Mouse (Mus musculus) MEL-GATA-1-ER (cell line): Measurements from ENCODE around the gene Abcf3.

ENCODE experiments used
- DNase-seq: peaks from one replicate; pipeline ENCODE4 v3.0.0-alpha.2; 2012; ENCODE audit warnings: low read depth; ENCODE audit errors: extremely low read depth

Gene Abcf3

DNA sequence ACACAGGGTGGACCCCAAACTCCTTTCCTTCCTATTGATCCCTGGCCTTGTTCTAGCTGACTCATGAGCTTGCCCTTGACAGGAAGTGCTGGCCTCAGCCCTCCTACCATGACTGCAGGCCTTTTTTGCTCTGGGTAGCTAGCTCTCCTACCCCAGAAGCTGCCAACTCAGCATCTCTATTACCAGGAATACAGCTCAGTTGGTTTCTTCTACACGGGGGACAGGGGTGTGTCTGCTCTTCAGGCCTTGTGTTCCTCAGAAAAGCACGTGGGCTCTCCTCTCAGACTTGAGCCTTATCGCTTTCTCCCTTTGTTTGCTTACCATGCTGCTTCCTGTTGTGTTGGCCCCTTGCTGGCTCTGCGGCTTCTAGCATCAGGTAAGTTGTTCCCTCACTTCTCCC lies 7.9 kb upstream of the Abcf3 start:
- DNase-seq: no peak

DNA sequence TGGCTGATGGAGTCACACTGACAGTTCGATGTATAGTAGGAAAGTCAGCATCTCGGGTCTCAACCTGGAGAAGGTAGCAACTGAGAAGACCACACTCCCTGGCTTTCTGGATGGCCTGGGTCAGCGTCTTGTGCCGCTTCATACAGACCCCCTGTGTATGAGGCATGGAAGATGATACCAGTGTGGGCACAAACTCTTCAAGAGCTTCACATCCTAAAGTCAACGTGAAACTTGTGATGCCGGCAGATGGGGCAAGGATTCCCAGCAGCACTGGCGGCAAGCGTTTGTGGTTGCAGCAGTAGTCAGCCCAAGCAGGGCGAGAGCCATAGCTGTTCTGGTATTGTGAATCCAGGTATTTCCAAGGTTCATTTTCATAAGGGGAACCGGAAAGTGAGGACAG lies 2.7 kb upstream of the Abcf3 start:
- no peak for DNase-seq

DNA sequence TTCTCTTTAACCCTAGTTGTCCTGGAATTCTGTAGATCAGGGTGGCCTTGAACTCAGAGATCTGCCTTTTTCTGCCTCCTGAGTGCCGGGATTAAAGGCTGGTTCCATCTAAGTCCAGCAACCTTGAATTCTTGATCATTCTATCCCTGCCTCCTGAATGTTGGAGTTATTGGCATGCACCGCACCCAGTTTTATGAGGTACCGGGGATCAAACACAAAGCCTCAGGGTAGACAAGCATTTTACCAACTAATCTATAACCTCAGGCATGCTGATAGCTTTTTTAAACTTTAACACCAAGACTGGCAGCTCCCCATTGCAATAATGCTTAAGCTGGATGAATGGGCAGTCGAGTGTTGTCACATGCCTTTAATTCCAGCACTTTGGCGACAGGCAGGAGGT lies 954 bp upstream of the Abcf3 start:
- DNase-seq: no peak

DNA sequence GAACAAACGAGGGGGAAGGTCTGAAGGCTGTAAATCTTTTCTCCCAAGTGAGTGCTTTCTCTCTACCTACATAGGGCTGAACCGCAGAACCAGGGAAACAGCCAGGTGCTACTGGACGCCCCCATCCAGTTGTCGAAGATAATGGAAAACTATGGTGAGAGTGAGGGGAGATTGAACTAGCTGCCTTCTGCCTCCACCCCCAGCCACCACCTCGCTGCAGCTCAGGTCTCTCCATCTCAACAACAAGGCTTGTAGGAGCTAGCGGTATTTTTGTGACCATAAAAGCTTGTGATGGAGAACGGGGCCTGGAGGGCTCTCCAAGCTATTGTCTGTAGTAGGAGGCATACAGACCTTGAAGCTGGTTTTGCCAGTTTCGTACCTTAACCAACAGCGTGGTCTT lies 784 bp downstream of the Abcf3 start:
- DNase-seq: no peak

DNA sequence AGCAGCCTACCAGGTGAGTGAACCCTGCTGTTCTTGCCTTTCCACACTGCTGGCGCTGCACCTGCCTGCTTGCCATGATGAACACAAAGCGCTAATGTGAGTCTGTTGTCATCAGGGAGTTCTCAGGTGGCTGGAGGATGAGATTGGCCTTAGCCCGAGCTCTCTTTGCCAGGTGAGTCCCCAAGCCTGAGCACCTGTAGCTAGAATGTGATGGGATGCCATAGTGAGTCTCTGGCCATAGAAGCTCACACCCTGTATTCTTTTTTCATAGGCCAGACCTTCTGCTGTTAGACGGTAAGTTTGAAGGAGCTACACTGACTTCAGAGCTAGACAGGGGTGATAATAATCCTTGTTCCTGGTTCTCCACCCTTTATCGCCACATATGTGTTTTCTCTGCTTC lies 3.3 kb downstream of the Abcf3 start:
- no peak for DNase-seq

DNA sequence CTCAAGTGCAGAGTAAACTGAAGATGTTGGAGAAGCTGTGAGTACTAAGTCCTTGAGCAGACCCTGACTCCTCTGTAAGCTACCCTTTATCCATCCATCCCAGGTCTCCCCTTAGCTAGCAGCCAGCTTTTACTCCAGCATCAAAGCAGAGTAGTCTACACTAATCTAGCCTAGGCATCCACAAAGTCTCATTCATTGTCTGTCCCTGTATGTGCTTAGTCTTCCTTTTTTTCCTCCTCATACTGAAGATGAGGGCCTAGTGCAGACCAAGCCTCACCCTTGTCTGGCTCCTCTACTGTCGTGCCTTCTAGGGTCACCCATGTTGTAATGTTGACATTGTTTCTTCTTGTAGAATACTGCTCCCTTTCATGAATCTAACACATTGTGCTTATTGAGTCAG lies 4.2 kb downstream of the Abcf3 start:
- no peak for DNase-seq

DNA sequence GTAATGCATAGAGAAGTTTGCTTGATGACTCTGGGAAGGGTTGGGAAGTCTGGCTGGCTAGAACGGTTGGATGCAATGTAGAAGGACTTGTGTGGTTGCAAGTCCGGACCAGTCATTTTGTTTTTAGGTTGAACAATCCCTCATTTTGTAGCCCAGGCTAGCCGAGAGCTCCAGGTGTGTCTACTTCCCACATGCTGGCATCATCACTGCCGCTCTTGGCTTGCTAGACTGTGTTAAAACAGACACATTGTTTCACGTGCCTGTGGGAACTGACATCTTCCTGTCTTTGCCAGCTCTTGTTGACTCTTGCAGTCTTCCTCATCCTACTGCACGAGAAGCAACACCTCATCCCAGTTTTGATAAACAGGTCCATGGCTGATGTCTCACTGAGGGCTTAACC lies 6.6 kb downstream of the Abcf3 start:
- DNase-seq: no peak

DNA sequence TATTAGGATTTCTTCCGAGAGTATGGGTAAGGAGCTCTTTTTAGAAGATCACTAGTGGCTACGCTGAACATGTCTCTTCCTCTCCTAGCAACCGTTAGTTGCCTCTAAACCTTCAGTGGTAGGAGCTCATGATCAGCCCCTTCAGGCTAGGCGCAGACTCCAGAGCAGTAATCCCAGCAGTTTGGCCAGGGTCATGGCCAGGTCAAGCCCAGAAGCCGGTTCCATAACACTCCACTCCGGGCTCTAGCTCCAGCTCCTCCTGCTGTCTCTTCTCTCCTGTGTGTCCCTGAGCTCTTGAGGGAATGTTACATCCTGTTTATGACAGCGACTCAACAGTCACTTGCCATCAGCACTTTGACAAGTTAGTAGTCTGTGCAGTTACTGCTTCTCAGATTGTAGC lies 9.0 kb downstream of the Abcf3 start:
- no peak for DNase-seq

DNA sequence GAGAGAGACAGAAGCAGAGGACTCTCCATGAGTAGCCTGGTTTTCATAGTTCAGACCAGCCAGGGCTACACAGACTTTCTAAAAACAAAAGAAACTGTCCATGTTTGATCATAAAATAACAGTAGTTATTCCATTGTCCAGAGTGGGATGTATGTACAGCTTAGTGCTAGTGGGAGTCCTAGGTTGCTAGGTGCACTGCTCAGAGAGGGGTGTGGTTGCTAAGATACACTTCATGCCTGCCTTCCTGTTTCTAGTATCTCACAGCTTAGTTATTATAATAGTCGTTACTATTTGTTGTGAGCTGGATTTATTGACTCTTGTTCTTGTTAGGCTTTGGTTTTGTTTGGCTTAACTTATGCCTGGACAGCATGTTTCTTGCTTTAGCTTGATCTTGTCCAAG lies 16.7 kb downstream of the Abcf3 start:
- peak; percentile 18 for DNase-seq

DNA sequence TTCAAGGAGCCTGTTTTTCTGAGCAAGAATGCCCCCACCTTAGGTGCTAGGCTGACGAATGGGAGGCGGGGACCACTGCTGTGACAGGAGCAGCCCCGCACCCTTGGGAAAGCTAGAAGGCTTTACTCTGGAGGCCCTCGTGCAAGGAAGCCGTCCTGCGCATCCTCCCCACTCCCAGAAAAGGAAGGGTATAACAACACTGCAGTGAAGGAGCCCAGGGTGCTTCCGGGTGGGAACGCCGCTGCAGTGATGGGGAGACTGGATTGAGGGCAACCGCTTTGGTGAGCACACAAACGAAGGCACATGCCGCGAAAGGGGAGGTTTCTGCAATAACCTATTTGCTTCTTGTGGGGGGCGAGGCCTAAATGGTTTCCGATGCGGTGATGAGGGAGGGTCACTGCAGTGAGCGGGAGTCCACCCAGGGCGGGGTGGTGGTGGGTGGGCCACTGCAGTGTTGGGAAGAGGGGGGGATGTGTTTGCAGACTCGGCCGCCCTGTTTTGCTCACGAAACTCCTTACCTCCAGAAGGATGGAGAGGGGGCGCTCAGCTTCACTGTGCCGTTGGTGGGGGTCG lies 41.1 kb downstream of the Abcf3 start, which contains the start of gene Vwa5b2:
TSS of gene Vwa5b2 (plus strand) at position 106 of the 573 bp plus-strand sequence.
- no peak for DNase-seq

DNA sequence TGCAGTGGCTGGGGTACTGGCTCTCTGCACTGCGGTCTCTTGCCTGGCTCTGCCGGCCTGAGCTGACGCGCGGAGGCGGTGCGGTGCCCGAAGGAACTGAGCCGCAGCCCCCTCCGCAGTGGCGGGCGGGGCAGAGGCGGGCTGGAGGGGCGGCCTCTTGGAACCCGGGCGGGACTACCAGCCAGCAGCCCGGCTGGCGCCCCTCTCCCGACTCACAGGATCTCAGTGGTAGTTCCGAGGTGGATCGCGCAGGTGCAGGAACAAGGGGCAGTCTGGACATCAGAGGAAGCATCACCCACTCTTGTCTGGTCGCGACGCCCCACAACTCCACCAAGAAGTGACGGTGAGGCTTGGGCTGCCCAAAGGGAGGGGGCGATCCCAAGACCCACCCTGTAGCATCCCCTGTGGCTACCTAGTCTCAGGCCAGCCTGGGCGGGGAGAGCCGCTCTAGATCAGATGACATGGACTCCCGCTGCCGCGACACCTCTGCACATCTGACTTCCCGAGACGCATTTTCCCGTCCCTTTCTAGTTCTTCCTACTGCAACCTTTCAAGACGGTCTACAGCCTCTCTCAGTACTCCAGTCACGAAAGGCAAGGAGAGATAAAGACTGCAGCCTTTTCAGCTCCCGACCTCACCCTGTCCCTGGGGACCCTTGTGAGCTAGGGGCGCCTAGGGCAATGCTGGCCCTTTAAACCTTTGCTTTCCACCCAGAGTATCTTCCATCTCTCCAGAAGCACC lies 41.7 kb downstream of the Abcf3 start:
- no peak for DNase-seq

DNA sequence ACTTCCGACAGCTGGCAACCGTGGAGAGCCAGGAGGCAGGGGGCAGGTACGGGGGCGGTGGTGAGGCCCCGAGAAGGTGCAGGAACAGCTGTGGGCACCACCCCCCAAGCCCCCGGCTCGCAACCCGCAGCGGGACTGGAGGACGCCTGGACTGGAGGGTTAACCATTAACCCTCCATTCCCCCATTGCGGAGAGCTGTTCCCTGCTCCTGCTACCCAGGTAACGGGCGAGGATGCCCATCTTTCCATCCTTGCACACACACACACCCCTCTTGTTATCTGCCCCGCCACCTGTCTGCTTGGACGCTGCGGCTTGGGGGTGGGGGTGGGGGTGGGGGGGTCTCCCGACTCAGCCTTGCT lies 42.3 kb downstream of the Abcf3 start:
- no peak for DNase-seq

DNA sequence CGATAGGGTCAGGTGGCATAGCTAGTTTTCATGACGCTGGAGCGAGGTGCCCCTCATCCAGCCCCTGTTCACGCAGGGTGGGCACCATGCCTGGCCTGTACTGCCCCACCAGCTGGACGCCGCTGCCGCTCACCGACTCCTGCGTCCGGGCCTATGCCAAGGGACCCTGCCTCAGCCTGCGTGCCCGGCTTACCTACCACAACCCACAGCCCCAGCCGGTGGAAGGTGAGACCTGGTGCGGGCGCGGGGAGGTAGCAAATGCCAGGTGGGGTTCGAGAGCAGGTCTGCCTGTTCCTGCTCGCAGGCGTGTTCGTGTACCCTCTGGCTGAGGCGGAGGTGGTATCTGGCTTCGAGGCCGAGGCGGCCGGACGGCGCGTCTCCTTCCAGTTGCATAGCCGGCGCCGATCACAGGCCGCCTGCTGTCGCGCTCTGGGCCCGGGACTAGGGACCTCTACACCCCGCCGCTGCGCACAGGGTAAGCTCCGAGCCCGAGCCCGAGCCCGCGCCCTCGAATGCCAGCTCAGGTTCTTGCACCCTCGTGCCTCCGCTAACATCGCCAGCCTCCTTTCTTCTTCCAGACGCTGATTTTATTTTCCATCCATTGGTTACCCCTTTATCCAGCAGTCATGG lies 42.8 kb downstream of the Abcf3 start:
- no peak for DNase-seq

DNA sequence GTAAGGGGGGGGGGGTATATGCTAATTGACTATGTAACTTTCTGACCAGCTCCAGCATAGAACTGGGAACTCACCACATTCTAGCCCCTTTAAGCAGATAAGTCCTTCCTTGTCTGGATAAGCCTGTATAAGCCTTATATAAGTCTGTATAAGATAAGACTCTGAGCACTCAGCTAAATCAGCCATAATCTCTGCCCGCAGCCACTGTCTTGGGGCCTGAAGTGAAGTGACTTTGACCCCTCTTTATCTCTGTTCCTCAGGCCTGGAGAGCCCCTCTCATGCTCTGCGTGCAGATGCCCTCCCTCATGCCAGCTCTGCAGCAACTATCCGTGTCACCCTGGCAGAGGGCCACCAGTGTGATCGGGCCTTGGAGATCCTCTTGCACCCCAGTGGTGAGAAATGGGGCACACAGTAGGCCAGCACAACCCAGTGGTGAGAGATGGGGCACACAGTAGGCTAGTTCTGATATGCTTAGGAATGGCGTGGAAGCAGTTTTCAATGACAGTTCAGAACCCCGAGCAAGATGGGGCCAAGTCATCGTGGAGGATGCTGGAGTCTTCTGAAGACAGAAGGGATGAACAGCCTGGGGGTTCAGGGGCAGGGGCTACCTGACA lies 46.8 kb downstream of the Abcf3 start:
- DNase-seq: peak; percentile 60

DNA sequence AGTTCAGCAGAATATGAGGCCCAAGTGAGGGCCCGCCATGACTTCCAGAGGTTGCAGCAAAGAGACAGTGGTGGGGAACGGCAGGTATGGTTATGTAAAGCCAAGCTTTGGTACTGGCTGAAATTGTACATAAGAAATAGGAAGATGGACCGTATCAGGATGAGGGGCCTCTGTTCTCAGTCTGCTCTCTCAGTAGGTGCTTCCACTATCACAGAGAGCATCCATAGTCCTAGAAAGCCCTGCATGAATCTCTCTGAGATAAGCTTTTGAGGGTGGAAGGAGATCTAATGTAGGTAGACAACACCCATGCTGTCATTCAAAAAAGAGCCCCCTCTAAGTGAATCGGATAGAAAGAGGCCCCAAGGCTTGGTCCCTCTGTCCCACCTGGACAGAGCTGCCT lies 47.4 kb downstream of the Abcf3 start:
- DNase-seq: no peak

DNA sequence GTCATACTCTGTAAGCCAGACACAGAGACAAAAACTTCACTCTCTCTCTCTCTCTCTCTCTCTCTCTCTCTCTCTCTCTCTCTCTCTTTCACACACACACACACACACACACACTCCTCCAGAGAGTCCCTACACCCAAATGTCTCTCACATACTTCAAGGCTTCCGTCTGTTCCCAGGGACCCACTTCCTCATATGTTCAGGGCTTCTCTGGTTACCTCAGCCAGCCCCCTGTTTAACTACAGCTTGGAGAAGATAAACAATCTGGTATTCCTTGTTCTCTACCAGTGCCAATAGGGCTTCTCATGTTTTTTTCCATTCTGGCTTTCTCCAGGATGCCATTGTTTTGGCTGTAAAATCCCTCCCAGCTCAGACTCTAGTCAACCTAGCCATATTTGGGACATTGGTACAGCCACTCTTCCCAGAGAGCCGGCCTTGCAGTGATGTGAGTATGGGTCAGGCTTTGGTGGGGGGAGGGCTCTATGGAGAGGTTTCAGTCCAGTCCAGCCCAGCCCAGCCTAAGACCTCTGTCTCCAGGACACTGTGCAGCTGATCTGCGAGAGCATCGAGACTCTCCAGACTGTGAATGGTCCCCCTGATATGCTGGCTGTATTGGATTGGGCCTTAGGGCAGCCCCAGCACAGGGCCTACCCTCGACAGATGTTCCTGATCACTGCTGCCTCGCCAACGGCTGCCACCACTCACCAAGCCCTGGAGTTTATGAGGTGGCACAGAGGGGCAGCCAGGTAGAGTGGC lies 48.5 kb downstream of the Abcf3 start:
- no peak for DNase-seq

DNA sequence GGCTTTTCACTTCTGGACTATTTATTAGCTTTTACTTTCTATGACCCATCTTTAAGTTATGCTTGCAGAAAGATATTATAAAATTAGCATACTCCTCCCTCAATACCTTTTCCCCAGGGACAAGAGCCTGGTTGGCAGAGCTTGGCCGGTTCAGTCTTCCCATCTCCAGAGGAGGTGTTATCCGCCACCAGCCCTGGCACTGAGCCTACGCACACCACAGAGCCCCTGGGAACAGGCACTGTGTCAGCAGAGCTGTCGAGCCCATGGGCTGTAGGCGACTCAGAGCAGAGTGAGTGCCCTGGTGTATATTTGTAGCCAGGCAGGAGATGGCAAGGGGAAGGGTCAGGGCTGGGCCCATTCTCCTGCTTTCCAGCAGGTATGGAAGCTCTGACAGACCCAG lies 52.1 kb downstream of the Abcf3 start:
- no peak for DNase-seq

DNA sequence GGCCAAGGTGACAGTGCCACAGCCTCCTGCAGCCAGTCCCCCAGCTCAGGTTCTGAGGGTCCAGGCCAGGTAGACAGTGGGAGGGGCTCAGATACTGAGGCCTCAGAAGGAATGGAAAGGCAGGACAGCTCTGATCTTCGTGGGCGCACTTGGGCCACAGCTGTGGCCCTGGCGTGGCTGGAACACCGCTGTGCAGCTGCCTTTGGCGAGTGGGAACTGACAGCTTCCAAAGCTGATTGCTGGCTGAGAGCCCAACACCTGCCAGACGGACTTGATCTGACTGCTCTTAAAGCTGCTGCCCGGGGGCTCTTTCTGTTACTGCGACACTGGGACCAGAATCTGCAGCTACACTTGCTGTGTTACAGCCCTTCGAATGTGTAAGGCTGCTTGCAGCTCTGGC lies 56.3 kb downstream of the Abcf3 start:
- DNase-seq: no peak

DNA sequence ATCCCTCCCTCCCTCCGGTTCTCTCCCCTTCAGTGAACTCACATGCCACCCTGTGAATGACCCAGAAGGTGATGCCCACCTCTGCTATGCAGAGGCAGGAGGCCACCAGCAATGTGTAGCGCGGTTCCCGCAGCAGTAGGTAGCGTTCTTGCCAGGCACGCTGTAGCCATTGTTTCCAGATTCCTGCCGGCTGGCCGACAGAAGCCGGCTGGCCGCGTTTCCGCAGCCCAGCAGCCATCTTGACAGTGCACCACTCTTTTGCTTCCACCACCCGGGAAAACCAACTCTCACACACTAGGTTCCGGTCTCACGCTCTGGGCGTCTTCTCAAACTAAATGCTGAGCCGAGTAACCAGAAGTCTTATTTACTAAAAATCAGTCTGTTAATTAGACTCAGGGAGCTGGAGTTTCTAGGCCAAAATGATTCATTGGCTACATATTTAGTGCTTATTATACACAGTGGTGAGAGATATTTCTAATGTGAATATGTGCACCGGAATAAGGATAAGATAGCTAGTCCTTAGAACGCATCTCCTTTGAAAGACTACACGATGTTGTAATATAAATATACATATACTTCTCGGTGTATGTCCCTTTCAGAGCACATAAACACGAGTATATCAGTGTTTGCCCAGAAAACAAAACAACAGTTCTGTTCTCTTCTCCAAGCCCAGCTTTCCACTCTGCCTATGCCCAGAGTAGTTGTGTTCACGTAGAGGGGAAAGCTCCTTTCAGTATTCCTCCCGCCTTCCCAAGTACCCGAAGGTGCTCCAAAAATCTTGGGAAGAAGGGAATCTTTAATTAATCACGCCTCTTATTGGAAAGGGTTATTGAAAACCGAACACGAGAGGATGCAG lies 62.4 kb downstream of the Abcf3 start:
- DNase-seq: peak; percentile 84
